Mouse (Mus musculus) stomach, postnatal 0 days (tissue): ENCODE data around the gene Polg2. TPM values are rescaled to one million over a fixed set of nuclear protein-coding genes. Genes with fewer than 3 reads are reported as not detected.

Experiments used
- ATAC-seq: fragments of 200-750 bp; cut with Nextera tagmentation; 2 replicates; pipeline ENCODE4 v1.8.0; 2017; ENCODE audit not compliant: low FRiP score, low TSS enrichment
- DNase-seq: peaks from one replicate; pipeline ENCODE4 v3.0.0-alpha.2; 2016; ENCODE audit warnings: low spot score
- H3K27ac ChIP-seq: fragments of 300-500 bp; sonication (generic); replicated peaks from 2 replicates; pipeline ENCODE4 v1.5.1; 2014; ENCODE audit warnings: mild to moderate bottlenecking, control low read depth
- H3K27me3 ChIP-seq: fragments of 300-500 bp; sonication (generic); 2 replicates; pipeline ENCODE4 v1.6.1; 2014; ENCODE audit warnings: low read length; ENCODE audit not compliant: control insufficient read depth, insufficient read depth
- H3K36me3 ChIP-seq: fragments of 300-500 bp; sonication (generic); 2 replicates; pipeline ENCODE4 v1.6.1; 2014; ENCODE audit warnings: low read length, mixed read lengths; ENCODE audit not compliant: control insufficient read depth, insufficient read depth
- H3K4me1 ChIP-seq: fragments of 300-500 bp; sonication (generic); replicated peaks from 2 replicates; pipeline ENCODE4 v1.6.1; 2014; ENCODE audit warnings: antibody characterized with exemption; ENCODE audit not compliant: control insufficient read depth, insufficient read depth
- H3K4me2 ChIP-seq: fragments of 300-500 bp; sonication (generic); replicated peaks from 2 replicates; pipeline ENCODE4 v1.6.1; 2014; ENCODE audit warnings: low read depth, mild to moderate bottlenecking, control low read depth, moderate library complexity
- H3K4me3 ChIP-seq: fragments of 300-500 bp; sonication (generic); 2 replicates; pipeline ENCODE4 v1.5.1; 2014; ENCODE audit warnings: low read depth, low read length, control low read depth
- H3K9ac ChIP-seq: fragments of 300-500 bp; sonication (generic); 2 replicates; pipeline ENCODE4 v1.6.1; 2014; ENCODE audit warnings: mild to moderate bottlenecking, low read length, control low read depth, mixed read lengths
- H3K9me3 ChIP-seq: fragments of 300-500 bp; sonication (generic); 2 replicates; pipeline ENCODE4 v1.6.1; 2016; ENCODE audit warnings: low read length; ENCODE audit not compliant: control insufficient read depth
- CTCF ChIP-seq: IDR thresholded peaks from 2 replicates; pipeline ENCODE4 v1.5.1; 2016; ENCODE audit warnings: antibody characterized with exemption, low read depth, mild to moderate bottlenecking, moderate library complexity
- EP300 ChIP-seq: optimal IDR thresholded peaks from 2 replicates; pipeline ENCODE3; 2016; ENCODE audit warnings: antibody characterized with exemption
- whole genome bisulfite sequencing: fragments of 180-500 bp; shearing (Covaris S2); extraction: QIAGEN DNeasy Blood & Tissue Kit; methylation state at CpG from one replicate; pipeline ENCODE4 v1.1.7; 2014; 5-methylcytosine and 5-hydroxymethylcytosine counted together
- microRNA-seq: library from miRNA; unstranded; fragments of <30 nt; microRNA quantifications from one replicate; pipeline ENCODE4, GENCODE M21; 2016
- polyA plus RNA-seq: library from polyadenylated mRNA; unstranded; fragments of >200 nt; fragmentation: Nextera tagmentation; extraction: Ambion mirVana; gene quantifications from 2 replicates; pipeline ENCODE4 v1.2.1, GENCODE M21; 2015

The Polg2 gene
- polyA plus RNA-seq, 1 experiment from 2014 or later, result 8.9 TPM

DNA sequence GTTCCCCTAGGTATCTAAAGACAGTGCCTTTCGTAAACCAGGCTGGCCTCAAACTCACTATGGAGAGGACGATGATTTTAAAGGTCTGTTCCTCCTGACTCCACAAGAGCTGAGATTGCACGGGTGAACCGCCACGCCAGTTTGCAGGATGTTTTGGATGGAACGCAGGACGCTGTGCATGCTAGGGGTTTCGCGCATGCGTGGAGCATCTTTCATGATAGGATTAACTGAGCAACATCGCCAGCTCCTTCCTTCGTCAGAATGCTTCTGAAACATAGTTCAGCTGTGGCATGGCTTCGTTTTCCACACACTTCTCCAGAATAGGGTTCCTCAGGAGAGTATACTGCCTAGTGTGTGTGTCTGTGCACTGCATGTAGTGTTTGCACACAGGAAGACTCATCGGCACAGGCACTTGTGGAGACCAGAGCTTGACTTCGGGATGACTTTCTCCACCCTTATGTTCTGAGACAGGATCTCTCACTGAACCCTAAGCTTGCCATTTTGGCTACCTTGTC is 55.7 kb downstream of the Polg2 start:
- TF ChIP-seq CTCF (no peak), EP300 (no peak)
- Histone ChIP-seq H3K4me3 (no peak overlapping the region), H3K4me2 (no peak overlapping the region), H3K27me3 (no peaks in the 10 kb centered on the region), H3K36me3 (no peaks in the 10 kb centered on the region), H3K9ac (no peak overlapping the region), H3K27ac (no peak overlapping the region), H3K4me1 (peaks cover 3% of the 10 kb centered on the region; the same call in 1 of the 2 replicates), H3K9me3 (no peaks in the 10 kb centered on the region)
- WGBS, result 73% methylated on average over 15 of the region's 15 CpGs
- no peak for DNase-seq
- no peak for ATAC-seq

DNA sequence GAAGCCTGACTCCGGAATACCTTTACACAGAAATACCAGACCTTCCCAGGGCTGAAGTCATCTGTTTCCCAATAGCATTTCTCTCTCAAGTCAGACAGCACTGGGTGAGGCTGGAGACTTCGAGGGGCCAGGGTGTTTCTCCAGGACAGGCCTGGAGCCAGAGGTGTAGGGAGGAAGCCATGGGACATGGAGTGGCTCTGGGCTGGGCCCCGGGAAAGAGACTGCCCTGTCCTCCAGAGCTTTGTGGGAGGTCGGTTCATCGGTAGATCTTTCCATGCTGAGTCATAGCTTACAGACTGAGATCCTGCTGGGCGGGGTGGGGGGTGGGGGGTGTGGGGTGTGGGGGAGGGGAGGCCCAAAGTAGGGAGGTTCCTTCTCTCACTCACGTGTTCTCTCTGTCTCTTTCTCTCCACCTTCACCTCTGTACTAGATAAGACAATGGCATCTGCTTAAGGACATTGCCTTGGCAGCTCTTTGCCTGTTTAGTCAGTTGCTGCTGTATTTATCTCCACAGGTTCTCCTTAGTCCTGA is 56.4 kb downstream of the Polg2 start:
- Histone ChIP-seq H3K27me3 (no peaks in the 10 kb centered on the region), H3K27ac (peak overlapping the region; percentile 71), H3K9ac (no peak overlapping the region), H3K4me2 (no peak overlapping the region), H3K4me3 (no peak overlapping the region), H3K4me1 (peaks cover 3% of the 10 kb centered on the region; the same call in 1 of the 2 replicates), H3K36me3 (no peaks in the 10 kb centered on the region), H3K9me3 (no peaks in the 10 kb centered on the region)
- WGBS, result 7% methylated on average over 7 of the region's 7 CpGs
- ATAC-seq (peak; percentile 86), DNase-seq (peak; percentile 58)
- no peak for TF ChIP-seq CTCF
- no peak for TF ChIP-seq EP300

DNA sequence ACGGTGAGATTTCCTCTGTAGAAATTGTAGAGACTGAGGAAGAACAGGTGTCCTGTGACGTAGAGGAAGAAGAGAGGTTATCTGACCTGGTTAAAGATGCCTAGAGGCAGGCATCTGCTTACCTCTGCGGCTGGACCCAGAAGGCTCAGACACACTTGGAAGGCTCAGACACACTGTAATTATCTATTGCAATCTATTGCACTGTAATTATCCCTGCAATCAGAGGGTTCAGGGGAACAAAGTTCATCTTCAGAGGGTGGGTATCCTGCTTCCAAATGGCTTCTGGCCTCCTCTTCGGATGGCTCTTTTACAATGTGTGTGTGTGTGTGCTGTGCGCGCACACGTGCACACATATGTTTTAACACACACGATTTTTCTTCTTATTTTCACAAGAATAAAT is 59.0 kb downstream of the Polg2 start:
- no peak for DNase-seq
- Histone ChIP-seq H3K27ac (no peak overlapping the region), H3K4me3 (no peak overlapping the region), H3K36me3 (no peaks in the 10 kb centered on the region), H3K9ac (no peak overlapping the region), H3K9me3 (no peaks in the 10 kb centered on the region), H3K4me2 (no peak overlapping the region), H3K4me1 (peaks cover 3% of the 10 kb centered on the region; the same call in 1 of the 2 replicates), H3K27me3 (no peaks in the 10 kb centered on the region)
- 87% methylated on average over 8 of the region's 8 CpGs for WGBS
- TF ChIP-seq CTCF (no peak), EP300 (no peak)
- no peak for ATAC-seq

Small RNA genes within 50 kb of the gene (microRNA-seq; reads per million reads assigned to microRNA genes)
- gene Gm25994, result not detected
- gene Mir3064, result 6.1 reads per million, percentile 10 among the genes with 10 or more reads in this experiment

Other genes starting within 250 kb of the Polg2 start
- 11.6 and 12.1 TPM in 2 replicates for gene Tex2, start 166.1 kb downstream of the Polg2 start, polyA plus RNA-seq
- 20.2 and 20.4 TPM in 2 replicates for gene Pecam1, start 28.9 kb downstream of the Polg2 start, polyA plus RNA-seq
- 2.2 and 2.8 TPM in 2 replicates for gene Milr1, start 28.3 kb downstream of the Polg2 start, polyA plus RNA-seq
- 175 and 178 TPM in 2 replicates for gene Ddx5, start 9.6 kb upstream of the Polg2 start, polyA plus RNA-seq
- gene Cep95, start 9.7 kb upstream of the Polg2 start, polyA plus RNA-seq, result 4.9 and 5.7 TPM in 2 replicates
- 6.9 and 7.1 TPM in 2 replicates for gene Smurf2, start 141.2 kb upstream of the Polg2 start, polyA plus RNA-seq
- gene Kpna2, start 220.0 kb upstream of the Polg2 start, polyA plus RNA-seq, result 146 and 158 TPM in 2 replicates
- gene 1810010H24Rik, start 246.1 kb upstream of the Polg2 start, polyA plus RNA-seq, result 6.3 and 6.8 TPM in 2 replicates